Mouse (Mus musculus) ES-Bruce4 (cell line): ENCODE data around the gene Dcxr.

ENCODE experiments used
- CTCF ChIP-seq: IDR thresholded peaks from one replicate; pipeline ENCODE4 v1.8.1; 2011; ENCODE audit warnings: low read depth, low read length
- EP300 ChIP-seq: IDR thresholded peaks from 2 replicates; pipeline ENCODE4 v1.6.1; 2011; ENCODE audit warnings: low read depth, low read length; ENCODE audit not compliant: insufficient read depth
- POLR2A ChIP-seq: IDR thresholded peaks from one replicate; pipeline ENCODE4 v1.8.1; 2011; ENCODE audit warnings: low read length; ENCODE audit not compliant: insufficient read depth

GRCm38 (mm10) chr11:120760236-120760635, 33.2 kb upstream of the Dcxr start:
- TF ChIP-seq CTCF, result no peak
- TF ChIP-seq POLR2A, result no peak
- TF ChIP-seq EP300, result no peak
